Mouse (Mus musculus) intestine, embryonic 14.5 days (tissue): ENCODE data around the gene Grn. TPM values are rescaled to one million over a fixed set of nuclear protein-coding genes. Genes with fewer than 3 reads are reported as not detected.

ENCODE experiments used
- ATAC-seq: fragments of 200-750 bp; cut with Nextera tagmentation; replicated peaks from 2 replicates; pipeline ENCODE4 v1.8.0; 2017; ENCODE audit warnings: low read depth, moderate number of reproducible peaks, moderate TSS enrichment, moderate library complexity; ENCODE audit not compliant: low FRiP score, low TSS enrichment
- DNase-seq: peaks from one replicate; pipeline ENCODE4 v3.0.0-alpha.2; 2018; ENCODE audit warnings: low spot score
- H3K27ac ChIP-seq: fragments of 300-500 bp; sonication (generic); 2 replicates; pipeline ENCODE4 v1.5.1; 2014; ENCODE audit warnings: low read depth, mild to moderate bottlenecking, control low read depth
- H3K27me3 ChIP-seq: fragments of 300-500 bp; sonication (generic); replicated peaks from 2 replicates; pipeline ENCODE4 v1.6.1; 2014; ENCODE audit warnings: low read length, control low read depth; ENCODE audit not compliant: control insufficient read depth, insufficient read depth
- H3K36me3 ChIP-seq: fragments of 300-500 bp; sonication (generic); 2 replicates; pipeline ENCODE4 v1.6.1; 2014; ENCODE audit warnings: low read length, control low read depth; ENCODE audit not compliant: control insufficient read depth, insufficient read depth
- H3K4me1 ChIP-seq: fragments of 300-500 bp; sonication (generic); replicated peaks from 2 replicates; pipeline ENCODE4 v1.6.1; 2014; ENCODE audit warnings: low read length, control low read depth, mixed read lengths; ENCODE audit not compliant: control insufficient read depth, insufficient read depth
- H3K4me2 ChIP-seq: fragments of 300-500 bp; sonication (generic); 2 replicates; pipeline ENCODE4 v1.6.1; 2014; ENCODE audit warnings: low read length
- H3K4me3 ChIP-seq: fragments of 300-500 bp; sonication (generic); 2 replicates; pipeline ENCODE4 v1.5.1; 2014; ENCODE audit warnings: low read depth, low read length, control low read depth, mixed read lengths
- H3K9ac ChIP-seq: fragments of 300-500 bp; sonication (generic); 2 replicates; pipeline ENCODE4 v1.6.1; 2014; ENCODE audit warnings: mild to moderate bottlenecking, low read length
- H3K9me3 ChIP-seq: fragments of 300-500 bp; sonication (generic); 2 replicates; pipeline ENCODE4 v1.6.1; 2016; ENCODE audit warnings: low read length, control low read depth; ENCODE audit not compliant: control insufficient read depth
- WGBS: fragments of 180-500 bp; shearing (Covaris S2); extraction: QIAGEN DNeasy Blood & Tissue Kit; methylation state at CpG from one replicate; pipeline ENCODE4 v1.1.7; 2014; 5-methylcytosine and 5-hydroxymethylcytosine counted together
- polyA plus RNA-seq: library from polyadenylated mRNA; unstranded; fragments of >200 nt; fragmentation: Nextera tagmentation; extraction: Ambion mirVana; gene quantifications from 2 replicates; pipeline ENCODE4 v1.2.1, GENCODE M21; 2014

The Grn gene
- polyA plus RNA-seq, 1 experiment from 2014 or later: 115 TPM

DNA sequence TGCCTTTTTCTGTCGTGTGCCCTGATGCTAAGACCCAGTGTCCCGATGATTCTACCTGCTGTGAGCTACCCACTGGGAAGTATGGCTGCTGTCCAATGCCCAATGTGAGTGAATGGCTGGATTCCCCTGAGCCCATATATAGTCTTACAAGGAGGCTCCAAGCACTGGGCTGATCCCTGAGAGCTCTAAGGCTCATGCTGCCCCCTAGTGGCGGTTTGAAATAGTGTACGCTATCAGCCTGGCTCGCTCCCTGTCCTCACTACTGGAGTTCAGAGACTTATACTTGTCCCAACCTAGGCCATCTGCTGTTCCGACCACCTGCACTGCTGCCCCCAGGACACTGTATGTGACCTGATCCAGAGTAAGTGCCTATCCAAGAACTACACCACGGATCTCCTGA, 4.3 kb downstream of the Grn start:
- peaks cover 19% of the 10 kb centered on the region for H3K4me1 ChIP-seq
- 0 out of 2 replicates have a peak, but pooled peaks have one; percentile 22 for ATAC-seq
- peak; percentile 97 for DNase-seq

GRCm38 (mm10) chr11:102434816-102435705, 4.9 kb downstream of the Grn start:
- 0 out of 2 replicates have a peak, but pooled peaks cover 2% of the 10 kb centered on the region for H3K27me3 ChIP-seq
- H3K36me3 ChIP-seq: peaks cover 36% of the 10 kb centered on the region
- H3K9ac ChIP-seq: no peak overlapping the region
- H3K4me1 ChIP-seq: peaks cover 15% of the 10 kb centered on the region
- WGBS: 91% methylated on average over 11 of the region's 11 CpGs
- no peak overlapping the region for H3K27ac ChIP-seq
- no peak for DNase-seq
- no peaks in the 10 kb centered on the region for H3K9me3 ChIP-seq
- no peak overlapping the region for H3K4me2 ChIP-seq
- no peak for ATAC-seq
- H3K4me3 ChIP-seq: no peak overlapping the region

More for the DNA sequence above, 4.3 kb downstream of the Grn start:
- Histone ChIP-seq H3K36me3 (peaks cover 30% of the 10 kb centered on the region), H3K9ac (no peak overlapping the region), H3K4me2 (no peak overlapping the region), H3K27me3 (0 out of 2 replicates have a peak, but pooled peaks cover 2% of the 10 kb centered on the region), H3K4me3 (no peak overlapping the region), H3K27ac (no peak overlapping the region), H3K9me3 (no peaks in the 10 kb centered on the region)
- 10% methylated on average over 7 of the region's 7 CpGs for WGBS

GRCm38 (mm10) chr11:102435754-102436470, 5.8 kb downstream of the Grn start:
- H3K27me3 ChIP-seq: 0 out of 2 replicates have a peak, but pooled peaks cover 2% of the 10 kb centered on the region
- 94% methylated on average over 18 of the region's 18 CpGs for WGBS
- no peak overlapping the region for H3K27ac ChIP-seq
- DNase-seq (no peak), ATAC-seq (no peak)
- no peak overlapping the region for H3K4me2 ChIP-seq
- no peak overlapping the region for H3K4me3 ChIP-seq
- no peak overlapping the region for H3K9ac ChIP-seq
- no peaks in the 10 kb centered on the region for H3K9me3 ChIP-seq
- H3K36me3 ChIP-seq: peaks cover 42% of the 10 kb centered on the region
- H3K4me1 ChIP-seq: peaks cover 15% of the 10 kb centered on the region

DNA sequence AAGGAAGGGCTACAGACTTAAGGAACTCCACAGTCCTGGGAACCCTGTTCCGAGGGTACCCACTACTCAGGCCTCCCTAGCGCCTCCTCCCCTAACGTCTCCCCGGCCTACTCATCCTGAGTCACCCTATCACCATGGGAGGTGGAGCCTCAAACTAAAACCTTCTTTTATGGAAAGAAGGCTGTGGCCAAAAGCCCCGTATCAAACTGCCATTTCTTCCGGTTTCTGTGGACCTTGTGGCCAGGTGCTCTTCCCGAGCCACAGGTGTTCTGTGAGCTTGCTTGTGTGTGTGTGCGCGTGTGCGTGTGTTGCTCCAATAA, 6.3 kb downstream of the Grn start:
- H3K27ac ChIP-seq: no peak overlapping the region
- ATAC-seq (no peak), DNase-seq (no peak)
- H3K4me3 ChIP-seq: no peak overlapping the region
- peaks cover 48% of the 10 kb centered on the region for H3K36me3 ChIP-seq
- H3K4me1 ChIP-seq: peaks cover 11% of the 10 kb centered on the region
- H3K4me2 ChIP-seq: no peak overlapping the region
- H3K9ac ChIP-seq: no peak overlapping the region
- no peaks in the 10 kb centered on the region for H3K9me3 ChIP-seq
- 77% methylated on average over 10 of the region's 10 CpGs for WGBS
- H3K27me3 ChIP-seq: 0 out of 2 replicates have a peak, but pooled peaks cover 2% of the 10 kb centered on the region

GRCm38 (mm10) chr11:102437120-102438061, 7.3 kb downstream of the Grn start:
- DNase-seq: peak; percentile 84
- H3K9me3 ChIP-seq: no peaks in the 10 kb centered on the region
- WGBS: 6% methylated on average over 85 of the region's 87 CpGs
- 0 out of 2 replicates have a peak, but pooled peaks cover 2% of the 10 kb centered on the region for H3K27me3 ChIP-seq
- peak overlapping the region; percentile 40 for H3K4me3 ChIP-seq
- H3K4me1 ChIP-seq: peaks cover 11% of the 10 kb centered on the region
- H3K4me2 ChIP-seq: peak overlapping the region; percentile 88
- H3K9ac ChIP-seq: peak overlapping the region; percentile 39
- peaks cover 56% of the 10 kb centered on the region for H3K36me3 ChIP-seq
- ATAC-seq: peak; percentile 37; the same call in 1 of the 2 replicates
- H3K27ac ChIP-seq: no peak overlapping the region; the same call in 1 of the 2 replicates

GRCm38 (mm10) chr11:102438212-102439092, 8.3 kb downstream of the Grn start:
- H3K4me2 ChIP-seq: peak overlapping the region; percentile 88
- peaks cover 11% of the 10 kb centered on the region for H3K4me1 ChIP-seq
- ATAC-seq (peak; percentile 9; the same call in 1 of the 2 replicates), DNase-seq (peak; percentile 98)
- H3K27me3 ChIP-seq: 0 out of 2 replicates have a peak, but pooled peaks cover 2% of the 10 kb centered on the region
- H3K9ac ChIP-seq: peak overlapping the region; percentile 39
- H3K4me3 ChIP-seq: peak overlapping the region; percentile 40
- H3K9me3 ChIP-seq: no peaks in the 10 kb centered on the region
- WGBS: 12% methylated on average over 77 of the region's 77 CpGs
- H3K36me3 ChIP-seq: peaks cover 59% of the 10 kb centered on the region
- H3K27ac ChIP-seq: no peak overlapping the region

DNA sequence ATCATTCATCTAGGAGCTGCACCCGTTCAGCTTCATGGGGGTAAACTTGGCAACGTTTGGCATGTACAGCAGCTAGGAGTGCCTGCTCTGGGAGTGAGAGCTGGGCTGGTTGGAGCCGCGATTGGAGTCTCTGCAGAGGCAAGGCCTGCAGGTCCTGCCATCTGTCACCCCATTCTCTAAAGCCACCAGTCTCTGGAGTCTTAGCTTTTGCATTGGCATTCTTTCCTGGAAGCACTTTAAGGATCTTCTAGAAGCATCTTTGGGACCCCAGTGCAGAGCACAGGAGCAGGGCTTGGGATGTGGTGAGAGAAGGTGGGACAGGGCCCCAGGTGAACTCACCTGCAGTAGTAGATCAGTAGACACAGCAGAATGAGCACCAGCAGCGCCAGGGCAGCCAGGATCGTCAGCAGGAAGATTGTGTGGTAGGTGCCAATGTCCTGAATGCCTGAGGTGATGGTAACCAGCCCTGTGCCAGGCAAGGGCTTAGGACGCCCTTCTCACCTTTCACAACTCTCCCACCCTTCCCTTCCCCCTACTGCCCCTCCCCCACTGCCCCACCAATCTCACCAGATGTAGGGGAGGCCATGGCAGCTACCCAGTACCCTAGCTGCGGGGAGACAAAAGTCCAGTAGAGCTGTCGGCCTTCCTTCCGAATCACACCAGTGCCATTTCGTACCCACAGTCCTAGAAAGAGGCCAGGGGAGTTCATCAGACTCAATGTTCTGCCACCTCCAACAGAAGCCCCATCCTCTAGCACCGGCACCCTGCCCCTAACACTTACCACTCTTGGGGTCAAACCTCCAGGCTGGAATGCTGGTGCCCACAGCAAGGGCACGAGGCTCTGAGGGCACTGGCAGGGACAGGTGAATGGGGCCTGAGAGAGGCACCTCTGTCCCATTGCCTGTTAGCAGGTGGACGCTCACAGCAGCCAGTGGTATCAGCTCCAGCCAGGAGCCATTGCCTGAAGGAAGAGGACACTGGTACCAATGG, 9.3 kb downstream of the Grn start:
- DNase-seq: no peak
- peaks cover 59% of the 10 kb centered on the region for H3K36me3 ChIP-seq
- WGBS: 79% methylated on average over 14 of the region's 14 CpGs
- no peak overlapping the region for H3K4me3 ChIP-seq
- H3K9ac ChIP-seq: no peak overlapping the region
- H3K27ac ChIP-seq: no peak overlapping the region
- 0 out of 2 replicates have a peak, but pooled peaks cover 2% of the 10 kb centered on the region for H3K27me3 ChIP-seq
- no peak overlapping the region for H3K4me2 ChIP-seq
- no peaks in the 10 kb centered on the region for H3K9me3 ChIP-seq
- no peak for ATAC-seq
- H3K4me1 ChIP-seq: peaks cover 13% of the 10 kb centered on the region
